Mouse (Mus musculus) heart, embryonic 10.5 days (tissue): ENCODE data around the gene Ly6g5c. TPM values are rescaled to one million over a fixed set of nuclear protein-coding genes. Genes with fewer than 3 reads are reported as not detected.

ENCODE experiments used
- DNase-seq: peaks from one replicate; pipeline ENCODE4 v3.0.0-alpha.2; 2017; ENCODE audit warnings: low spot score
- H3K27ac ChIP-seq: fragments of 300-500 bp; sonication (generic); 2 replicates; pipeline ENCODE4 v1.5.1; 2016; ENCODE audit warnings: mild to moderate bottlenecking
- H3K27me3 ChIP-seq: fragments of 300-500 bp; sonication (generic); 2 replicates; pipeline ENCODE4 v1.6.1; 2016; ENCODE audit warnings: mild to moderate bottlenecking; ENCODE audit not compliant: poor library complexity, insufficient read depth, severe bottlenecking
- H3K36me3 ChIP-seq: fragments of 300-500 bp; sonication (generic); 2 replicates; pipeline ENCODE4 v1.6.1; 2016; ENCODE audit warnings: mild to moderate bottlenecking, moderate library complexity
- H3K4me1 ChIP-seq: fragments of 300-500 bp; sonication (generic); 2 replicates; pipeline ENCODE4 v1.6.1; 2016; ENCODE audit warnings: mild to moderate bottlenecking
- H3K4me3 ChIP-seq: fragments of 300-500 bp; sonication (generic); 2 replicates; pipeline ENCODE4 v1.5.1; 2016; ENCODE audit warnings: mild to moderate bottlenecking, moderate library complexity
- H3K9me3 ChIP-seq: fragments of 300-500 bp; sonication (generic); 2 replicates; pipeline ENCODE4 v1.6.1; 2016; ENCODE audit warnings: mild to moderate bottlenecking, moderate library complexity
- WGBS: fragments of 180-500 bp; shearing (Covaris S2); methylation state at CpG from one replicate; pipeline ENCODE4 v1.1.7; 2016; 5-methylcytosine and 5-hydroxymethylcytosine counted together
- polyA plus RNA-seq: library from polyadenylated mRNA; unstranded; fragments of >200 nt; fragmentation: Nextera tagmentation; extraction: Ambion mirVana; gene quantifications from 2 replicates; pipeline ENCODE4 v1.2.1, GENCODE M21; 2016

Gene Ly6g5c
- polyA plus RNA-seq, 1 experiment from 2014 or later = not detected

GRCm38 (mm10) chr17:35088151-35088550 is 19.9 kb upstream of the Ly6g5c start:
- WGBS = 45% methylated on average over 2 of the region's 2 CpGs
- no peak for DNase-seq
- H3K4me1 ChIP-seq = peaks cover 17% of the 10 kb centered on the region
- H3K36me3 ChIP-seq = peaks cover 23% of the 10 kb centered on the region
- no peak overlapping the region for H3K4me3 ChIP-seq
- no peaks in the 10 kb centered on the region for H3K27me3 ChIP-seq
- no peak overlapping the region for H3K27ac ChIP-seq
- H3K9me3 ChIP-seq = no peaks in the 10 kb centered on the region

GRCm38 (mm10) chr17:35088825-35089644 is 19.0 kb upstream of the Ly6g5c start, which contains the start of gene Abhd16a:
Gene Abhd16a, plus strand, starts transcription at chr17:35089263.
- Histone ChIP-seq H3K27ac (peak within 1 kb of the TSS; percentile 99), H3K9me3 (no peaks in the 10 kb centered on the region)
- 3% methylated on average over 67 of the region's 67 CpGs for WGBS

GRCm38 (mm10) chr17:35090166-35090932 is 17.7 kb upstream of the Ly6g5c start:
- whole genome bisulfite sequencing = 65% methylated on average over 8 of the region's 8 CpGs

More at GRCm38 (mm10) chr17:35088825-35089644, 19.0 kb upstream of the Ly6g5c start, which contains the start of gene Abhd16a:
- H3K4me1 ChIP-seq = peaks cover 17% of the 10 kb centered on the region
- peaks cover 31% of the 10 kb centered on the region for H3K36me3 ChIP-seq
- DNase-seq = peak; percentile 96
- peak within 1 kb of the TSS; percentile 82 for H3K4me3 ChIP-seq
- no peaks in the 10 kb centered on the region for H3K27me3 ChIP-seq

GRCm38 (mm10) chr17:35092403-35093198 is 15.5 kb upstream of the Ly6g5c start:
- DNase-seq = no peak
- no peak overlapping the region for H3K4me3 ChIP-seq
- peaks cover 17% of the 10 kb centered on the region for H3K4me1 ChIP-seq
- peaks cover 65% of the 10 kb centered on the region for H3K36me3 ChIP-seq
- 89% methylated on average over 14 of the region's 14 CpGs for WGBS
- no peaks in the 10 kb centered on the region for H3K9me3 ChIP-seq
- H3K27ac ChIP-seq = no peak overlapping the region
- H3K27me3 ChIP-seq = no peaks in the 10 kb centered on the region

More at GRCm38 (mm10) chr17:35090166-35090932, 17.7 kb upstream of the Ly6g5c start:
- Histone ChIP-seq H3K27me3 (no peaks in the 10 kb centered on the region), H3K27ac (peak overlapping the region; percentile 99; the same call in 1 of the 2 replicates), H3K9me3 (no peaks in the 10 kb centered on the region), H3K4me1 (peaks cover 17% of the 10 kb centered on the region), H3K36me3 (peaks cover 43% of the 10 kb centered on the region), H3K4me3 (peak overlapping the region; percentile 82)
- no peak for DNase-seq

- H3K4me1 ChIP-seq = peaks cover 12% of the 10 kb centered on the region
- 0 out of 2 replicates have a peak overlapping the region, but pooled peaks have one; percentile 6 for H3K27ac ChIP-seq
- 81% methylated on average over 15 of the region's 15 CpGs for WGBS
- no peaks in the 10 kb centered on the region for H3K27me3 ChIP-seq
- no peak overlapping the region for H3K4me3 ChIP-seq
- no peak for DNase-seq
- H3K36me3 ChIP-seq = peaks cover 82% of the 10 kb centered on the region
- no peaks in the 10 kb centered on the region for H3K9me3 ChIP-seq
These were observed 13.4 kb upstream of the Ly6g5c start for GRCm38 (mm10) chr17:35094475-35095365.

- DNase-seq = no peak
- Histone ChIP-seq H3K36me3 (peaks cover 93% of the 10 kb centered on the region), H3K9me3 (no peaks in the 10 kb centered on the region), H3K27me3 (no peaks in the 10 kb centered on the region), H3K4me1 (peaks cover 13% of the 10 kb centered on the region), H3K4me3 (no peak overlapping the region), H3K27ac (peak overlapping the region; percentile 23; the same call in 1 of the 2 replicates)
- WGBS = 90% methylated on average over 12 of the region's 12 CpGs
These were observed 11.5 kb upstream of the Ly6g5c start for GRCm38 (mm10) chr17:35096597-35096996.

- H3K27ac ChIP-seq = no peak overlapping the region
- no peaks in the 10 kb centered on the region for H3K27me3 ChIP-seq
- no peak for DNase-seq
- peaks cover 15% of the 10 kb centered on the region for H3K4me1 ChIP-seq
- H3K9me3 ChIP-seq = no peaks in the 10 kb centered on the region
- H3K36me3 ChIP-seq = peaks cover 93% of the 10 kb centered on the region
- H3K4me3 ChIP-seq = no peak overlapping the region
- 82% methylated on average over 12 of the region's 12 CpGs for WGBS
These were observed 10.9 kb upstream of the Ly6g5c start for GRCm38 (mm10) chr17:35097164-35097655.

GRCm38 (mm10) chr17:35100196-35100765 is 7.8 kb upstream of the Ly6g5c start:
- DNase-seq = no peak
- no peaks in the 10 kb centered on the region for H3K9me3 ChIP-seq
- peaks cover 90% of the 10 kb centered on the region for H3K36me3 ChIP-seq

GRCm38 (mm10) chr17:35101161-35101560 is 6.9 kb upstream of the Ly6g5c start:
- DNase-seq = no peak
- H3K27ac ChIP-seq = no peak overlapping the region
- WGBS = 85% methylated on average over 11 of the region's 11 CpGs
- peaks cover 36% of the 10 kb centered on the region for H3K4me1 ChIP-seq
- no peaks in the 10 kb centered on the region for H3K9me3 ChIP-seq
- no peaks in the 10 kb centered on the region for H3K27me3 ChIP-seq
- H3K36me3 ChIP-seq = peaks cover 82% of the 10 kb centered on the region
- H3K4me3 ChIP-seq = no peak overlapping the region

More at GRCm38 (mm10) chr17:35100196-35100765, 7.8 kb upstream of the Ly6g5c start:
- H3K27me3 ChIP-seq = no peaks in the 10 kb centered on the region
- no peak overlapping the region for H3K4me3 ChIP-seq
- WGBS = 63% methylated on average over 10 of the region's 10 CpGs
- peak overlapping the region; percentile 3; the same call in 1 of the 2 replicates for H3K27ac ChIP-seq
- H3K4me1 ChIP-seq = peaks cover 31% of the 10 kb centered on the region

GRCm38 (mm10) chr17:35102299-35102698 is 5.8 kb upstream of the Ly6g5c start:
- Histone ChIP-seq H3K9me3 (no peaks in the 10 kb centered on the region), H3K27ac (peak overlapping the region; percentile 19; the same call in 1 of the 2 replicates), H3K4me1 (peaks cover 38% of the 10 kb centered on the region), H3K36me3 (peaks cover 71% of the 10 kb centered on the region), H3K27me3 (no peaks in the 10 kb centered on the region), H3K4me3 (no peak overlapping the region)
- no peak for DNase-seq
- WGBS = 81% methylated on average over 8 of the region's 8 CpGs

- H3K4me1 ChIP-seq = peaks cover 38% of the 10 kb centered on the region
- no peak overlapping the region for H3K4me3 ChIP-seq
- no peak overlapping the region for H3K27ac ChIP-seq
- peaks cover 65% of the 10 kb centered on the region for H3K36me3 ChIP-seq
- DNase-seq = no peak
- 64% methylated on average over 6 of the region's 6 CpGs for WGBS
- no peaks in the 10 kb centered on the region for H3K27me3 ChIP-seq
- H3K9me3 ChIP-seq = no peaks in the 10 kb centered on the region
These were observed 4.8 kb upstream of the Ly6g5c start for GRCm38 (mm10) chr17:35103221-35103690.
